Mouse (Mus musculus): ENCODE data around the gene Exoc2. TPM values are rescaled to one million over a fixed set of nuclear protein-coding genes. Genes with fewer than 3 reads are reported as not detected.

The Exoc2 gene
- total RNA-seq, 2 experiments from 2014 or later: 40.5 to 40.9 TPM

GRCm38 (mm10) chr13:30782419-30782818 is 191.5 kb downstream of the Exoc2 start:
- DNase-seq (ENCODE audit: low spot score in 2 of 2): no peak

- DNase-seq (ENCODE audit: low spot score in 2 of 2): no peak
Observed at GRCm38 (mm10) chr13:30781905-30782304, 192.0 kb downstream of the Exoc2 start.

- no peak for DNase-seq (ENCODE audit: low spot score in 2 of 2)
Observed at GRCm38 (mm10) chr13:30777678-30778179, 196.2 kb downstream of the Exoc2 start.

- no peak for DNase-seq (ENCODE audit: low spot score in 2 of 2)
Observed at GRCm38 (mm10) chr13:30776021-30776420, 197.9 kb downstream of the Exoc2 start.

GRCm38 (mm10) chr13:30767477-30768127 is 206.3 kb downstream of the Exoc2 start:
- DNase-seq (ENCODE audit: low spot score in 2 of 2): no peak

- no peak for DNase-seq (ENCODE audit: low spot score in 2 of 2)
Observed at GRCm38 (mm10) chr13:30766636-30767476, 207.0 kb downstream of the Exoc2 start.

GRCm38 (mm10) chr13:30765906-30766305 is 208.0 kb downstream of the Exoc2 start:
- DNase-seq (ENCODE audit: low spot score in 2 of 2): no peak

GRCm38 (mm10) chr13:30764014-30764740 is 209.7 kb downstream of the Exoc2 start:
- DNase-seq (ENCODE audit: low spot score in 2 of 2): no peak

Other genes with a start within 250 kb of the Exoc2 start
- gene Irf4, start 224.9 kb downstream of the Exoc2 start, total RNA-seq (2021): under 1 TPM; 0.12 to 0.16 TPM
- gene Hus1b, start 26.3 kb downstream of the Exoc2 start, total RNA-seq (2021): under 1 TPM; 0.43 to 0.55 TPM
- under 1 TPM in 1 of 2 experiments, not detected in 1; 0.18 TPM for gene Gm5447, start 111 bp upstream of the Exoc2 start, total RNA-seq (2021)

Data from layer of hippocampus, postnatal 14 days (tissue).